Mouse (Mus musculus): ENCODE measurements around the gene Ocel1. TPM values are rescaled to one million over a fixed set of nuclear protein-coding genes. Genes with fewer than 3 reads are reported as not detected.
A peak's percentile ranks its signal among the peaks of the same experiment; 100 is the strongest.

Ocel1 gene
- polyA plus RNA-seq, 1 experiment from 2014 or later: 5.3 TPM

GRCm38 (mm10) chr8:71366771-71367528 is 4.1 kb upstream of the Ocel1 start, which contains the start of gene Use1:
Use1 (plus strand) TSS chr8:71366848.
- Histone ChIP-seq H3K9ac (ENCODE audit: low read depth, low read length) (peak within 1 kb of the TSS; percentile 74), H3K36me3 (ENCODE audit: control insufficient read depth, insufficient read depth, low read length) (no peaks in the 10 kb centered on the region), H3K27me3 (ENCODE audit: control insufficient read depth, insufficient read depth, low read depth, low read length) (no peaks in the 10 kb centered on the region), H3K4me3 (ENCODE audit: low read depth, low read length) (peak within 1 kb of the TSS; percentile 63), H3K4me2 (ENCODE audit: low read length) (peak within 1 kb of the TSS; percentile 79), H3K27ac (ENCODE audit: low read length) (peak within 1 kb of the TSS; percentile 95), H3K4me1 (ENCODE audit: control insufficient read depth, insufficient read depth, low read length) (peaks cover 24% of the 10 kb centered on the region), H3K9me3 (replicated peaks; ENCODE audit: control insufficient read depth, low read length, poor library complexity, severe bottlenecking) (no peaks in the 10 kb centered on the region)
- WGBS: under 1% methylated on average over 56 of the region's 56 CpGs
- peak; percentile 81 for ATAC-seq

- H3K27ac ChIP-seq (ENCODE audit: low read length): peak overlapping the region; percentile 95
- H3K36me3 ChIP-seq (ENCODE audit: control insufficient read depth, insufficient read depth, low read length): no peaks in the 10 kb centered on the region
- ATAC-seq: no peak
- H3K27me3 ChIP-seq (ENCODE audit: control insufficient read depth, insufficient read depth, low read depth, low read length): no peaks in the 10 kb centered on the region
- H3K4me2 ChIP-seq (ENCODE audit: low read length): peak overlapping the region; percentile 79
- H3K4me1 ChIP-seq (ENCODE audit: control insufficient read depth, insufficient read depth, low read length): peaks cover 24% of the 10 kb centered on the region
- no peaks in the 10 kb centered on the region for H3K9me3 ChIP-seq (replicated peaks; ENCODE audit: control insufficient read depth, low read length, poor library complexity, severe bottlenecking)
- peak overlapping the region; percentile 74 for H3K9ac ChIP-seq (ENCODE audit: low read depth, low read length)
- H3K4me3 ChIP-seq (ENCODE audit: low read depth, low read length): peak overlapping the region; percentile 63
- 49% methylated on average over 17 of the region's 17 CpGs for WGBS
Observed at GRCm38 (mm10) chr8:71367529-71368176, 3.4 kb upstream of the Ocel1 start.

GRCm38 (mm10) chr8:71368366-71368765 is 2.7 kb upstream of the Ocel1 start:
- Histone ChIP-seq H3K9me3 (replicated peaks; ENCODE audit: control insufficient read depth, low read length, poor library complexity, severe bottlenecking) (no peaks in the 10 kb centered on the region), H3K4me1 (ENCODE audit: control insufficient read depth, insufficient read depth, low read length) (peaks cover 24% of the 10 kb centered on the region), H3K4me3 (ENCODE audit: low read depth, low read length) (no peak overlapping the region), H3K27ac (ENCODE audit: low read length) (no peak overlapping the region), H3K9ac (ENCODE audit: low read depth, low read length) (no peak overlapping the region), H3K36me3 (ENCODE audit: control insufficient read depth, insufficient read depth, low read length) (no peaks in the 10 kb centered on the region), H3K27me3 (ENCODE audit: control insufficient read depth, insufficient read depth, low read depth, low read length) (no peaks in the 10 kb centered on the region), H3K4me2 (ENCODE audit: low read length) (peak overlapping the region; percentile 79; the same call in 1 of the 2 replicates)
- ATAC-seq: no peak

GRCm38 (mm10) chr8:71369040-71369718 is 1.9 kb upstream of the Ocel1 start:
- no peak overlapping the region for H3K4me3 ChIP-seq (ENCODE audit: low read depth, low read length)
- H3K9me3 ChIP-seq (replicated peaks; ENCODE audit: control insufficient read depth, low read length, poor library complexity, severe bottlenecking): no peaks in the 10 kb centered on the region
- H3K9ac ChIP-seq (ENCODE audit: low read depth, low read length): no peak overlapping the region
- no peak overlapping the region for H3K4me2 ChIP-seq (ENCODE audit: low read length)
- peaks cover 24% of the 10 kb centered on the region for H3K4me1 ChIP-seq (ENCODE audit: control insufficient read depth, insufficient read depth, low read length)
- no peaks in the 10 kb centered on the region for H3K27me3 ChIP-seq (ENCODE audit: control insufficient read depth, insufficient read depth, low read depth, low read length)
- no peak overlapping the region for H3K27ac ChIP-seq (ENCODE audit: low read length)
- peaks cover 4% of the 10 kb centered on the region; the same call in 1 of the 2 replicates for H3K36me3 ChIP-seq (ENCODE audit: control insufficient read depth, insufficient read depth, low read length)
- ATAC-seq: no peak
- WGBS: 95% methylated on average over 10 of the region's 10 CpGs

- H3K9me3 ChIP-seq (replicated peaks; ENCODE audit: control insufficient read depth, low read length, poor library complexity, severe bottlenecking): no peaks in the 10 kb centered on the region
- H3K36me3 ChIP-seq (ENCODE audit: control insufficient read depth, insufficient read depth, low read length): peaks cover 6% of the 10 kb centered on the region; the same call in 1 of the 2 replicates
- H3K9ac ChIP-seq (ENCODE audit: low read depth, low read length): peak overlapping the region; percentile 84
- peak overlapping the region; percentile 53 for H3K4me2 ChIP-seq (ENCODE audit: low read length)
- H3K27me3 ChIP-seq (ENCODE audit: control insufficient read depth, insufficient read depth, low read depth, low read length): no peaks in the 10 kb centered on the region
- H3K27ac ChIP-seq (ENCODE audit: low read length): peak overlapping the region; percentile 81
- H3K4me3 ChIP-seq (ENCODE audit: low read depth, low read length): peak overlapping the region; percentile 78
- ATAC-seq: no peak
- peaks cover 31% of the 10 kb centered on the region for H3K4me1 ChIP-seq (ENCODE audit: control insufficient read depth, insufficient read depth, low read length)
- WGBS: 26% methylated on average over 5 of the region's 5 CpGs
Observed at GRCm38 (mm10) chr8:71370711-71371235, 325 bp upstream of the Ocel1 start.

- peaks cover 6% of the 10 kb centered on the region; the same call in 1 of the 2 replicates for H3K36me3 ChIP-seq (ENCODE audit: control insufficient read depth, insufficient read depth, low read length)
- H3K27me3 ChIP-seq (ENCODE audit: control insufficient read depth, insufficient read depth, low read depth, low read length): no peaks in the 10 kb centered on the region
- H3K4me1 ChIP-seq (ENCODE audit: control insufficient read depth, insufficient read depth, low read length): peaks cover 33% of the 10 kb centered on the region
- H3K9ac ChIP-seq (ENCODE audit: low read depth, low read length): no peak overlapping the region
- 86% methylated on average over 12 of the region's 12 CpGs for WGBS
- H3K4me2 ChIP-seq (ENCODE audit: low read length): no peak overlapping the region
- no peaks in the 10 kb centered on the region for H3K9me3 ChIP-seq (replicated peaks; ENCODE audit: control insufficient read depth, low read length, poor library complexity, severe bottlenecking)
- no peak overlapping the region for H3K27ac ChIP-seq (ENCODE audit: low read length)
- H3K4me3 ChIP-seq (ENCODE audit: low read depth, low read length): no peak overlapping the region
- ATAC-seq: no peak
Observed at GRCm38 (mm10) chr8:71372427-71372826, 1.3 kb downstream of the Ocel1 start.

- Histone ChIP-seq H3K9me3 (replicated peaks; ENCODE audit: control insufficient read depth, low read length, poor library complexity, severe bottlenecking) (no peaks in the 10 kb centered on the region), H3K27me3 (ENCODE audit: control insufficient read depth, insufficient read depth, low read depth, low read length) (no peaks in the 10 kb centered on the region), H3K4me2 (ENCODE audit: low read length) (no peak overlapping the region), H3K27ac (ENCODE audit: low read length) (no peak overlapping the region), H3K4me1 (ENCODE audit: control insufficient read depth, insufficient read depth, low read length) (peaks cover 29% of the 10 kb centered on the region), H3K4me3 (ENCODE audit: low read depth, low read length) (no peak overlapping the region), H3K9ac (ENCODE audit: low read depth, low read length) (no peak overlapping the region), H3K36me3 (ENCODE audit: control insufficient read depth, insufficient read depth, low read length) (peaks cover 6% of the 10 kb centered on the region; the same call in 1 of the 2 replicates)
- no peak for ATAC-seq
- WGBS: 93% methylated on average over 3 of the region's 3 CpGs
Observed at GRCm38 (mm10) chr8:71373000-71373399, 1.9 kb downstream of the Ocel1 start.

- no peak for ATAC-seq
- 76% methylated on average over 17 of the region's 17 CpGs for WGBS
- Histone ChIP-seq H3K9me3 (replicated peaks; ENCODE audit: control insufficient read depth, low read length, poor library complexity, severe bottlenecking) (no peaks in the 10 kb centered on the region), H3K36me3 (ENCODE audit: control insufficient read depth, insufficient read depth, low read length) (peaks cover 6% of the 10 kb centered on the region; the same call in 1 of the 2 replicates), H3K4me3 (ENCODE audit: low read depth, low read length) (no peak overlapping the region), H3K9ac (ENCODE audit: low read depth, low read length) (no peak overlapping the region), H3K4me2 (ENCODE audit: low read length) (peak overlapping the region; percentile 75; the same call in 1 of the 2 replicates), H3K4me1 (ENCODE audit: control insufficient read depth, insufficient read depth, low read length) (peaks cover 30% of the 10 kb centered on the region), H3K27ac (ENCODE audit: low read length) (peak overlapping the region; percentile 69; the same call in 1 of the 2 replicates), H3K27me3 (ENCODE audit: control insufficient read depth, insufficient read depth, low read depth, low read length) (no peaks in the 10 kb centered on the region)
Observed at GRCm38 (mm10) chr8:71374616-71375206, 3.6 kb downstream of the Ocel1 start.

All from midbrain, embryonic 16.5 days (tissue).